Mouse (Mus musculus) brain, adult 10 weeks (tissue): ENCODE results near the gene Cds1. TPM values are rescaled to one million over a fixed set of nuclear protein-coding genes. Genes with fewer than 3 reads are reported as not detected.

Source experiments
- polyA plus RNA-seq: library from polyadenylated mRNA; stranded (reverse); fragments of 350-450 nt; fragmentation: Illumina TruSeq; extraction: RNeasy Lipid Tissue Mini Kit (QIAGEN cat#74804); gene quantifications from one replicate; pipeline ENCODE4 v1.2.3, GENCODE M21; 2015; ENCODE audit warnings: low read depth, low replicate concordance

The Cds1 gene
- 64.4 TPM for polyA plus RNA-seq

GRCm38 (mm10) chr5:101764554-101765347, at the start of gene Cds1:
Cds1 (plus strand) TSS chr5:101765130.

Other genes with a start within 250 kb of the Cds1 start
- gene Nkx6-1, start 100.1 kb upstream of the Cds1 start, polyA plus RNA-seq, result 0.22 TPM